Mouse (Mus musculus) heart, embryonic 14.5 days (tissue): ENCODE results near the gene Lrfn1. TPM values are rescaled to one million over a fixed set of nuclear protein-coding genes. Genes with fewer than 3 reads are reported as not detected.

Experiments used
- ATAC-seq: fragments of 200-750 bp; cut with Nextera tagmentation; 2 replicates; pipeline ENCODE4 v1.8.0; 2017; ENCODE audit warnings: low read depth, moderate TSS enrichment; ENCODE audit not compliant: insufficient number of reproducible peaks, insufficient read depth, low FRiP score
- H3K27ac ChIP-seq, 2 experiments: fragments of 200-500 bp in 1 of 2; fragments of 300-500 bp in 1 of 2; sonication (generic) in 1 of 2; replicated peaks in 1 of 2; 2 replicates each; pipeline ENCODE4 v1.5.1; 2012 to 2014; ENCODE audit warnings: low read depth in 2 of 2, low read length in 2 of 2, control low read depth in 1 of 2, mild to moderate bottlenecking in 1 of 2, mixed read lengths in 1 of 2; ENCODE audit not compliant: control insufficient read depth in 1 of 2, insufficient read depth in 1 of 2
- H3K27me3 ChIP-seq: fragments of 300-500 bp; sonication (generic); 2 replicates; pipeline ENCODE4 v1.6.1; 2014; ENCODE audit warnings: mild to moderate bottlenecking, low read length, control low read depth; ENCODE audit not compliant: control insufficient read depth, insufficient read depth
- H3K36me3 ChIP-seq: fragments of 300-500 bp; sonication (generic); 2 replicates; pipeline ENCODE4 v1.6.1; 2014; ENCODE audit warnings: mild to moderate bottlenecking, control low read depth, low read length, mixed read lengths; ENCODE audit not compliant: control insufficient read depth, insufficient read depth
- H3K4me1 ChIP-seq, 2 experiments: fragments of 200-500 bp in 1 of 2; fragments of 300-500 bp in 1 of 2; sonication (generic) in 1 of 2; 2 replicates each; pipeline ENCODE4 v1.6.1; 2012 to 2014; ENCODE audit warnings: low read length in 2 of 2, control low read depth in 1 of 2, mixed read lengths in 1 of 2; ENCODE audit not compliant: control insufficient read depth in 2 of 2, insufficient read depth in 2 of 2
- H3K4me2 ChIP-seq: fragments of 300-500 bp; sonication (generic); 2 replicates; pipeline ENCODE4 v1.6.1; 2014; ENCODE audit warnings: mild to moderate bottlenecking, low read length
- H3K4me3 ChIP-seq, 2 experiments: fragments of 200-500 bp in 1 of 2; fragments of 300-500 bp in 1 of 2; sonication (generic) in 1 of 2; 2 replicates each; pipeline ENCODE4 v1.5.1; 2012 to 2014; ENCODE audit warnings: low read length in 2 of 2, mild to moderate bottlenecking in 2 of 2, control low read depth in 1 of 2, low read depth in 1 of 2, moderate library complexity in 1 of 2; ENCODE audit not compliant: control insufficient read depth in 1 of 2, insufficient read depth in 1 of 2
- H3K9ac ChIP-seq: fragments of 300-500 bp; sonication (generic); 2 replicates; pipeline ENCODE4 v1.6.1; 2014; ENCODE audit warnings: mild to moderate bottlenecking, low read length
- H3K9me3 ChIP-seq: fragments of 300-500 bp; sonication (generic); 2 replicates; pipeline ENCODE4 v1.6.1; 2016; ENCODE audit warnings: low read length, control low read depth; ENCODE audit not compliant: control insufficient read depth
- WGBS: fragments of 180-500 bp; shearing (Covaris S2); extraction: QIAGEN DNeasy Blood & Tissue Kit; methylation state at CpG from one replicate; pipeline ENCODE4 v1.1.7; 2014; 5-methylcytosine and 5-hydroxymethylcytosine counted together
- polyA plus RNA-seq: library from polyadenylated mRNA; unstranded; fragments of >200 nt; fragmentation: Nextera tagmentation; extraction: Ambion mirVana; gene quantifications from 2 replicates; pipeline ENCODE4 v1.2.1, GENCODE M21; 2014

The Lrfn1 gene
- 1.6 and 2.1 TPM in 2 replicates for polyA plus RNA-seq

DNA sequence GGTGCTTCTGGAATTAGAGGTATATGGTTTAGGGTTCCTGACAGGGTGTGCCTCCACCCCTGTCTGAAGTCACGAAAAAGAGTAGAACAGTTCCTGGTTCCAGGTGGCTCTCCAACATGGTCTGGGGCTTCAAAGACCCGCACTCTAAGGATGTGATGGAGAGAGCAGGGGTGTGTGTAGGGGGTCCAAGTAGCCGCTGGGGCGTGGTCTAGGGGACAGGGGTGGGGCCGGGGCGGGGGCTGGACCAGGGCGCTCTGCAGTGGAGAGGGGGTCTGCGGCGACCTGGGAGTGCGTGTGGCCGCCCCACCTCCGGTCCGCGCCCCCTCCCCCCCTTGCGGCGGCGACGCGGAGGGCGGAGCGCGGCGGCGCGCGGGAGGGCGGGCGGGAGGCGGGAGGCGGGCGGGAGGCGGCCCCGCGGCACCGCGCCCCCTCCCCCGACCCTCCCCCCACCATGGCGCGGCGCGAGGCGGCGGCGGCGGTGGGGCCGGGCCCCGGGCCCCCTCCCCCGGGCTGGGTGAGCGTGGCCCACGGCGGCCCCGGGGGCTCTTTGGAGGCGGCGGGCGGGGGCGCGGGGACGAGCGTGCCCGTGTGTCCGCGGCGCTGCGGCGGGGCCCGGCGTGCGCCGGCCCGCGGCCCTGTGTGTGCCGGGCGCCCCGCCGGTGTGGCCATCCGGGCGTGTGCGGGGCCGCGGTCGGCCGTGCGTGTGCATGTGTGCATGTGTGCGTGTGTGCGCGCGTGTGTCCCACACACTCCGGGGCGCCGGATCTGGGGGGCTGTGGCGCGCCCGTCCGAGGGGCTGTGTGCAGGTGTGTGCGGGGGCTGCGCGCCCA lies at the start of gene Lrfn1:
Lrfn1 (plus strand) TSS at position 450 of the 830 bp plus-strand sequence.
- no peak within 1 kb of the TSS for H3K27ac ChIP-seq

DNA sequence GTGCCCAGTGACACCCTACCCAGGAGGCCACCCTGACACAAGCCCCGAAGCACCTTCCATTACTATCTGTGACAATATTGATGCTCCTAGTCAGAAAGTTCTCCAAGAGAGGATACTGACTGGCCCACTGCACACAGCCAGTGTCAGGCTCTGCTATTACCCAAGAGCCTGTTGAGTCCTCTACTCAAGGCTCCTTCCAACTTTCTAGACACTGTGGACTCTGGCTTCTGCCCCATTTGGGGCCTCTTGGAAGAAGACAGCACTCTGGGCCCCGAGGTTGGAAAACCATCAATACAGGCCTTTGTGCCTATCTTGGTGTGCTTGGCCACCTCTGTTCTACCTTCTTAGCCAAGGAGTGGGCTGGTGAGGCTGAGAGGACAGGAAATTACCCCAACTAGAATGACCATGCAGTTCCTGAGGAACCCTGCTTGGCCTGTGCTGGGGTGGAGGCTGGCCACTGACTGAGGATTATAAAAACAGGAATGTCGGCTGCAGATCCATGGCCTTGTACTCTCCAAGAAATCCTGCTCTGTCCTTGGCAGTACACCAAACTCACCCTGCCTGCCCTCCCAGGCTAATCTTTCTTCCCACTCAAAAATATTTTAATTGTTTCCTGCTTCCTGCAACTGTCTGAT lies 40.8 kb upstream of the Lrfn1 start:
- H3K4me3 ChIP-seq: no peak overlapping the region
- peak overlapping the region in 1 of 2 experiments; percentile 24; a peak in 2 of 4 replicates for H3K27ac ChIP-seq
- no peak for ATAC-seq
- H3K4me2 ChIP-seq: no peak overlapping the region
- H3K36me3 ChIP-seq: peaks cover 96% of the 10 kb centered on the region
- H3K4me1 ChIP-seq: peaks cover 0 to 6% of the 10 kb centered on the region in 2 experiments; a peak in 2 of 4 replicates
- H3K9ac ChIP-seq: no peak overlapping the region
- no peaks in the 10 kb centered on the region for H3K27me3 ChIP-seq
- no peaks in the 10 kb centered on the region for H3K9me3 ChIP-seq
- WGBS: 65% methylated on average over 3 of the region's 3 CpGs

More for the DNA sequence above, at the start of gene Lrfn1:
- Histone ChIP-seq H3K36me3 (no peaks in the 10 kb centered on the region), H3K4me1 (peaks cover 4 to 6% of the 10 kb centered on the region in 2 experiments; a peak in 3 of 4 replicates), H3K9me3 (no peaks in the 10 kb centered on the region), H3K4me2 (peak within 1 kb of the TSS; percentile 99), H3K27me3 (no peaks in the 10 kb centered on the region), H3K4me3 (peak within 1 kb of the TSS; percentile 74 to 80), H3K9ac (peak within 1 kb of the TSS; percentile 83)
- WGBS: under 1% methylated on average over 36 of the region's 97 CpGs
- peak; percentile 45; the same call in 1 of the 2 replicates for ATAC-seq

- H3K9ac ChIP-seq: no peak overlapping the region
- no peak overlapping the region for H3K4me3 ChIP-seq
- no peak for ATAC-seq
- no peak overlapping the region for H3K27ac ChIP-seq
- no peaks in the 10 kb centered on the region for H3K27me3 ChIP-seq
- whole genome bisulfite sequencing: 70% methylated on average over 4 of the region's 4 CpGs
- H3K4me1 ChIP-seq: peaks cover 0 to 6% of the 10 kb centered on the region in 2 experiments; a peak in 2 of 4 replicates
- no peaks in the 10 kb centered on the region for H3K9me3 ChIP-seq
- H3K36me3 ChIP-seq: peaks cover 94% of the 10 kb centered on the region
- no peak overlapping the region for H3K4me2 ChIP-seq
Measured at GRCm38 (mm10) chr7:28412826-28413225, 39.0 kb upstream of the Lrfn1 start.

DNA sequence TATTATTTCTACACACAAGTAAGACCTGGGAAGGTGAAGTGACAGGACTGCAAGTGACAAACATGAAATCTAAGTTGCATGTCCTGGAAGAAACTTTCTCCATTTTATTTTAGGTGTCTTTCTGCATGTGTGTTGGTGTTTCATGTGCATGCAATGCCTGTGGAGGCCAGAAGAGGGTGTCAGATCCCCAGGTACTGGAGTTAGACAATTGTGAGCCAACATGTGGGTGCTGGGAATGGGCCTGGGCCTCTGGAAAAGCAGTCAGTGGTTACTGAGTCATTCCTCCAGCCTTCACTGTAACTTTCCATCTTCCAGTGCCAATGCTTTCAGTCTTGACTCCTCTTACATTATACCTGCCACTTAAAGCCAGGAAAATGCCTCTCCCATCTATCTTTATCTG lies 34.4 kb upstream of the Lrfn1 start:
- H3K27me3 ChIP-seq: no peaks in the 10 kb centered on the region
- H3K27ac ChIP-seq: no peak overlapping the region
- no peak overlapping the region for H3K9ac ChIP-seq
- H3K4me1 ChIP-seq: peaks cover 5 to 12% of the 10 kb centered on the region in 2 experiments
- peaks cover 97% of the 10 kb centered on the region for H3K36me3 ChIP-seq
- no peak for ATAC-seq
- no peak overlapping the region for H3K4me3 ChIP-seq
- no peaks in the 10 kb centered on the region for H3K9me3 ChIP-seq
- no peak overlapping the region for H3K4me2 ChIP-seq

- 53% methylated on average over 8 of the region's 8 CpGs for WGBS
- Histone ChIP-seq H3K4me3 (no peak overlapping the region), H3K27me3 (no peaks in the 10 kb centered on the region), H3K4me1 (peaks cover 5 to 12% of the 10 kb centered on the region in 2 experiments), H3K4me2 (no peak overlapping the region), H3K36me3 (peaks cover 97% of the 10 kb centered on the region), H3K9me3 (no peaks in the 10 kb centered on the region), H3K27ac (peak overlapping the region in 1 of 2 experiments; percentile 29; a peak in 1 of 4 replicates), H3K9ac (no peak overlapping the region)
- ATAC-seq: no peak; the same call in 1 of the 2 replicates
Measured at GRCm38 (mm10) chr7:28418096-28418670, 33.6 kb upstream of the Lrfn1 start.

- 82% methylated on average over 2 of the region's 2 CpGs for WGBS
- Histone ChIP-seq H3K36me3 (peaks cover 93% of the 10 kb centered on the region), H3K9ac (no peak overlapping the region), H3K4me1 (peaks cover 5 to 12% of the 10 kb centered on the region in 2 experiments), H3K27me3 (no peaks in the 10 kb centered on the region), H3K4me3 (no peak overlapping the region), H3K4me2 (no peak overlapping the region), H3K9me3 (no peaks in the 10 kb centered on the region), H3K27ac (no peak overlapping the region)
- no peak for ATAC-seq
Measured at GRCm38 (mm10) chr7:28419416-28419815, 32.4 kb upstream of the Lrfn1 start.

DNA sequence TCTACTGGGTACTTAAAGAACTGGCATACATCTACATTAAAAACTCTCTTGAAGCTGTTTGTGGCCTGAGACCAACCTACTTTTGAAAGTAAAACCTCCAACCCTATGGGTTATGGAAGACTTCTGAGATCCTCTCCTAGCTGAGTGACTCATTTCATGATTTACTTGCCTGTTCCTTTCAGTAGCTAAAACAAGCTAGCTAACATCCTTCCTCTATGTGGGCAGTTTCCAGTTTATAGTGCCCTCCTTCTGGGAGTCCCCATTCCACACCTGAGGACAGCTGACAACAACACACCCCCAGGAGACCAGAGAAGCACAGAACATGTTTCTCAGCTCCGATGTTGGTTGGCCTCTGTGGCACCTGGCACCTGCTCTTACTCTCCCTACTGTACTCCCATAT lies 28.8 kb upstream of the Lrfn1 start:
- H3K4me2 ChIP-seq: no peak overlapping the region
- no peaks in the 10 kb centered on the region for H3K9me3 ChIP-seq
- ATAC-seq: no peak
- WGBS: 88% methylated on average over 1 of the region's 1 CpGs
- H3K4me3 ChIP-seq: no peak overlapping the region
- H3K9ac ChIP-seq: no peak overlapping the region
- H3K27ac ChIP-seq: no peak overlapping the region
- no peaks in the 10 kb centered on the region for H3K27me3 ChIP-seq
- H3K4me1 ChIP-seq: peaks cover 7 to 24% of the 10 kb centered on the region in 2 experiments
- peaks cover 59% of the 10 kb centered on the region for H3K36me3 ChIP-seq
